Mouse (Mus musculus): ENCODE measurements around the gene Cux1. TPM values are rescaled to one million over a fixed set of nuclear protein-coding genes. Genes with fewer than 3 reads are reported as not detected.

The Cux1 gene
- polyA plus RNA-seq, 1 experiment from 2014 or later = 117 TPM

GRCm38 (mm10) chr5:136334051-136334450 is 233.2 kb downstream of the Cux1 start:
- Histone ChIP-seq H3K27me3 (ENCODE audit: control insufficient read depth, insufficient read depth, low read depth, low read length) (no peaks in the 10 kb centered on the region), H3K9ac (ENCODE audit: low read length) (no peak overlapping the region), H3K4me2 (ENCODE audit: low read depth, low read length) (no peak overlapping the region), H3K4me1 (replicated peaks; ENCODE audit: control insufficient read depth, insufficient read depth, low read length) (0 out of 2 replicates have a peak, but pooled peaks cover 3% of the 10 kb centered on the region), H3K9me3 (ENCODE audit: control insufficient read depth, low read length) (no peaks in the 10 kb centered on the region), H3K27ac (ENCODE audit: low read length) (no peak overlapping the region), H3K36me3 (ENCODE audit: control insufficient read depth, insufficient read depth, low read length) (peaks cover 21% of the 10 kb centered on the region), H3K4me3 (ENCODE audit: low read length) (no peak overlapping the region)
- no peak for ATAC-seq (ENCODE audit: low read depth)
- WGBS = 88% methylated on average over 1 of the region's 1 CpGs

- no peaks in the 10 kb centered on the region for H3K9me3 ChIP-seq (ENCODE audit: control insufficient read depth, low read length)
- 0 out of 2 replicates have a peak, but pooled peaks cover 3% of the 10 kb centered on the region for H3K4me1 ChIP-seq (replicated peaks; ENCODE audit: control insufficient read depth, insufficient read depth, low read length)
- H3K27me3 ChIP-seq (ENCODE audit: control insufficient read depth, insufficient read depth, low read depth, low read length) = no peaks in the 10 kb centered on the region
- ATAC-seq (ENCODE audit: low read depth) = no peak
- H3K4me2 ChIP-seq (ENCODE audit: low read depth, low read length) = no peak overlapping the region
- 91% methylated on average over 11 of the region's 11 CpGs for WGBS
- H3K27ac ChIP-seq (ENCODE audit: low read length) = no peak overlapping the region
- H3K4me3 ChIP-seq (ENCODE audit: low read length) = no peak overlapping the region
- H3K36me3 ChIP-seq (ENCODE audit: control insufficient read depth, insufficient read depth, low read length) = peaks cover 16% of the 10 kb centered on the region
- H3K9ac ChIP-seq (ENCODE audit: low read length) = no peak overlapping the region
These were observed 234.4 kb downstream of the Cux1 start for GRCm38 (mm10) chr5:136332786-136333462.

DNA sequence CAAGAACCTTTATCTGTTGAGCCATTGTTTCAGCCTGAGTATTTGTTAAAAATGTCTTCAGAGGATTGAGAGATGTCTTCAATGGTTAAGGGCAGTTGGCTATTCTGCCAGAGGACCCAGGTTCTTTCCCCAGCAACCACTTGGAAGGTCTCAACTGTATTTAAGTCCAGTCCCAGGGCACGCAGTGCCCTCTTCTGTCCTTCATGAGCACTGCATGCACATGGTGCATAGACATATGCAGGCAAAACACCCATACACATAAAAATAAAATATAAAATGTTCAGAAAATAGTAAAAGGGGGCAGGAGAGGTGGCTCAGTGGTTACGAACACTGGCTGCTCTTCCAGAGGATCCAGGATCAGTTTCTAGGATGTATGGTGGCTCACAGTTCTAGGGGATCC is 239.6 kb downstream of the Cux1 start:
- WGBS = 98% methylated on average over 2 of the region's 2 CpGs
- Histone ChIP-seq H3K9ac (ENCODE audit: low read length) (no peak overlapping the region), H3K27me3 (ENCODE audit: control insufficient read depth, insufficient read depth, low read depth, low read length) (no peaks in the 10 kb centered on the region), H3K9me3 (ENCODE audit: control insufficient read depth, low read length) (no peaks in the 10 kb centered on the region), H3K4me3 (ENCODE audit: low read length) (no peak overlapping the region), H3K36me3 (ENCODE audit: control insufficient read depth, insufficient read depth, low read length) (peaks cover 16% of the 10 kb centered on the region), H3K4me1 (replicated peaks; ENCODE audit: control insufficient read depth, insufficient read depth, low read length) (no peaks in the 10 kb centered on the region), H3K4me2 (ENCODE audit: low read depth, low read length) (no peak overlapping the region), H3K27ac (ENCODE audit: low read length) (no peak overlapping the region)
- ATAC-seq (ENCODE audit: low read depth) = no peak

GRCm38 (mm10) chr5:136326626-136327025 is 240.7 kb downstream of the Cux1 start:
- Histone ChIP-seq H3K36me3 (ENCODE audit: control insufficient read depth, insufficient read depth, low read length) (peaks cover 16% of the 10 kb centered on the region; the same call in 1 of the 2 replicates), H3K27ac (ENCODE audit: low read length) (no peak overlapping the region), H3K4me1 (replicated peaks; ENCODE audit: control insufficient read depth, insufficient read depth, low read length) (no peaks in the 10 kb centered on the region), H3K9me3 (ENCODE audit: control insufficient read depth, low read length) (no peaks in the 10 kb centered on the region), H3K9ac (ENCODE audit: low read length) (no peak overlapping the region), H3K4me3 (ENCODE audit: low read length) (no peak overlapping the region), H3K4me2 (ENCODE audit: low read depth, low read length) (no peak overlapping the region), H3K27me3 (ENCODE audit: control insufficient read depth, insufficient read depth, low read depth, low read length) (no peaks in the 10 kb centered on the region)
- WGBS = 84% methylated on average over 13 of the region's 13 CpGs
- no peak for ATAC-seq (ENCODE audit: low read depth)

DNA sequence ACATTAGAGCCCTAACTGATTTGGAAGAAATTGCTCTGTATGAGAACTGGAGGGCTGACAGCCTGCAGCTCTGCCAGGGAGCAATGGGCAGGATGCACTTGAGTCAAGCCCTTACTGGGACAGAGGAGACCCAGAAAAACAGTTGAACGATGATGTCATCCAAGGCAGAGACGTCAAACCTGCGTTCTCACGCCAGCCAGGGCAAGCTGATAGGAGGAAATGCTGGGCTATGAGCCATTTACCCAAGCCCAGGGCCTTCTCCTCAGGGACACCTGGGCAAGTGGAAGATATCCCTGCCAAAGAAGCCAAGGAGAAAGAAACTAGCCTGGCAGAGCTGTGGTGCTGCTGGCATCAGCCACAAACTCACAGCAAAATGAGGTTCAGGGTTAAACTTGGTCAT is 242.8 kb downstream of the Cux1 start:
- Histone ChIP-seq H3K27ac (ENCODE audit: low read length) (no peak overlapping the region), H3K4me3 (ENCODE audit: low read length) (no peak overlapping the region), H3K4me2 (ENCODE audit: low read depth, low read length) (no peak overlapping the region), H3K27me3 (ENCODE audit: control insufficient read depth, insufficient read depth, low read depth, low read length) (no peaks in the 10 kb centered on the region), H3K36me3 (ENCODE audit: control insufficient read depth, insufficient read depth, low read length) (peaks cover 21% of the 10 kb centered on the region; the same call in 1 of the 2 replicates), H3K9me3 (ENCODE audit: control insufficient read depth, low read length) (no peaks in the 10 kb centered on the region), H3K4me1 (replicated peaks; ENCODE audit: control insufficient read depth, insufficient read depth, low read length) (no peaks in the 10 kb centered on the region), H3K9ac (ENCODE audit: low read length) (no peak overlapping the region)
- ATAC-seq (ENCODE audit: low read depth) = no peak
- 52% methylated on average over 4 of the region's 4 CpGs for WGBS

DNA sequence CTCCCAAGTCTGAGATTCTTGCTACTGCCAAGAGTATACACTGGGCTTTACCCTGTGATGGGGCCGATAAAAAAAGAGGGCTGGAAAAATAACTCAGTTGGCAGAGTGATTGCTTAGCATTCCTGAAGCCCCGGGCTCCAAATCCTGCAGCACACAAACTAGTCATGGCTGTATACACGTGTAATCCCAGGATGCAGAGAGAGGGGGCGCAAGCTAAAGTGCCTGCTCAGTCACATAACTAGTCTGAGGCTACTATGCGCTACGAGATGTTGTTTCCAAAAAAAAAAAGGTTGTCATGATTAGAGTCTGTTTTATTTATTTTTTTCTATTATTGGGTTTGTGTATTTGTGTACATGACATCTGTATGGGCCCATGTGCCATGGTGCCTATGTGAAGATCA is 245.9 kb downstream of the Cux1 start:
- no peaks in the 10 kb centered on the region for H3K9me3 ChIP-seq (ENCODE audit: control insufficient read depth, low read length)
- no peak overlapping the region for H3K4me2 ChIP-seq (ENCODE audit: low read depth, low read length)
- H3K4me3 ChIP-seq (ENCODE audit: low read length) = no peak overlapping the region
- H3K9ac ChIP-seq (ENCODE audit: low read length) = no peak overlapping the region
- 68% methylated on average over 6 of the region's 6 CpGs for WGBS
- no peak for ATAC-seq (ENCODE audit: low read depth)
- no peaks in the 10 kb centered on the region for H3K4me1 ChIP-seq (replicated peaks; ENCODE audit: control insufficient read depth, insufficient read depth, low read length)
- H3K27me3 ChIP-seq (ENCODE audit: control insufficient read depth, insufficient read depth, low read depth, low read length) = no peaks in the 10 kb centered on the region
- H3K36me3 ChIP-seq (ENCODE audit: control insufficient read depth, insufficient read depth, low read length) = peaks cover 24% of the 10 kb centered on the region; the same call in 1 of the 2 replicates
- H3K27ac ChIP-seq (ENCODE audit: low read length) = no peak overlapping the region

DNA sequence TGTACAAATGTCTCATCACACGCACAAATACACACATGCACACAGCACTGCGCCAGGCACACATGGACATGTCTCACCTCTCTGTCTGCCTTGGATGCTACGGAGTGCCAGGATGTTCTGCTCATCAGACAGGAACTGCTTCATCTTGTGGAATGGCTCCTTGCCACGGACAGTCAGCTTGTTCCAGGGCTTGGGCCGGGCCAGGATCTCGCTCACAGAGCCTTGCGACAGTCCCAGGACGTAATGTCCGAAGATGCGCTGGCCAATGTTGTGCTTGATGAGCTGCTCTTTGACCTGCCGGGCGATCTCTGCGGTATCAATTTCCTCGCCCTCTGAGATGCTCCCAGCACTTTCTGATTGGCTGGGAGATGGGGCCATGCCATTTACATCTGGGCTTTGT is 254.7 kb downstream of the Cux1 start:
- H3K4me3 ChIP-seq (ENCODE audit: low read length) = no peak overlapping the region
- no peak for ATAC-seq (ENCODE audit: low read depth)
- 0 out of 2 replicates have a peak, but pooled peaks cover 4% of the 10 kb centered on the region for H3K4me1 ChIP-seq (replicated peaks; ENCODE audit: control insufficient read depth, insufficient read depth, low read length)
- peaks cover 35% of the 10 kb centered on the region for H3K36me3 ChIP-seq (ENCODE audit: control insufficient read depth, insufficient read depth, low read length)
- no peaks in the 10 kb centered on the region for H3K9me3 ChIP-seq (ENCODE audit: control insufficient read depth, low read length)
- H3K27me3 ChIP-seq (ENCODE audit: control insufficient read depth, insufficient read depth, low read depth, low read length) = no peaks in the 10 kb centered on the region
- WGBS = 85% methylated on average over 14 of the region's 14 CpGs
- H3K9ac ChIP-seq (ENCODE audit: low read length) = no peak overlapping the region
- H3K27ac ChIP-seq (ENCODE audit: low read length) = no peak overlapping the region
- no peak overlapping the region for H3K4me2 ChIP-seq (ENCODE audit: low read depth, low read length)

DNA sequence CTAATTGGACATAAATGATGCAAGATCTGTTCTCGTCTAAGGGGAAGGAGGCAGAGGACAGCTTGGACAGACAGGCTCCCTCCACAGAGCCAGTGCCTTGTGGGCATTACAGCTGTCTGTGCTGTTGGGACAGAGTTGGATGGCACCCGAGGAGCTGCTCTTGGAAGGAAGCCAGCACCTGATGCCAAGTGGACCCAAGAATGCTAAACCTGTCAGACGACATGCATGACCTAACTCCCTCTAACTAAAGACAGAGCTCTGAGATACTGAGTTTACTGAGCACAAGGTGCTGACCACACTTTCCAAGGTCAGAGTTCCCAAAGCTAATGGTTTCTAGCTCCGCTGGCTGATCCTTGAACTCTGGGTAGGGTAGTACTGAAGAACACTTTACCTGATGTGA is 255.1 kb downstream of the Cux1 start:
- H3K27ac ChIP-seq (ENCODE audit: low read length) = no peak overlapping the region
- H3K9ac ChIP-seq (ENCODE audit: low read length) = no peak overlapping the region
- WGBS = 45% methylated on average over 4 of the region's 4 CpGs
- no peaks in the 10 kb centered on the region for H3K9me3 ChIP-seq (ENCODE audit: control insufficient read depth, low read length)
- H3K4me3 ChIP-seq (ENCODE audit: low read length) = no peak overlapping the region
- H3K4me1 ChIP-seq (replicated peaks; ENCODE audit: control insufficient read depth, insufficient read depth, low read length) = 0 out of 2 replicates have a peak, but pooled peaks cover 4% of the 10 kb centered on the region
- no peak for ATAC-seq (ENCODE audit: low read depth)
- no peaks in the 10 kb centered on the region for H3K27me3 ChIP-seq (ENCODE audit: control insufficient read depth, insufficient read depth, low read depth, low read length)
- H3K36me3 ChIP-seq (ENCODE audit: control insufficient read depth, insufficient read depth, low read length) = peaks cover 38% of the 10 kb centered on the region
- H3K4me2 ChIP-seq (ENCODE audit: low read depth, low read length) = no peak overlapping the region

DNA sequence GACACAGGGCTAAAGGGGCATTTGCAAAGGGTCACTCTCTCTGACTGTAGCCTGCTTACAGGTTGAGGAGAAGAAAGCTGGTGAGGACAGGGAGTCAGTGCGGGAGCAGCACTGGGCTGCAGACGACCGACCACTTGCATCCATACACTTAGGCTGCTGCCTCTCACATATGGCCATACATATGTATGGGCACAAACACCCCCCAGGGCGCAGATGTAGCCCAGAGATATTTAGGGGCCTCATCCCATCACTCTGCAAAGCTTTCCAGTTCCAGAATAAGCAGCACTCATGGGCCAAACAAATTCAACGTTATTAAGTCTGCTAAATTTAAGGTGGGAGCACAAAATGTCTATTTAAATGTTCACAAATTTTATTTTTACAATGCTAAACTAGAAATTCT is 261.0 kb downstream of the Cux1 start:
- no peak overlapping the region for H3K4me3 ChIP-seq (ENCODE audit: low read length)
- 90% methylated on average over 5 of the region's 5 CpGs for WGBS
- no peak overlapping the region for H3K27ac ChIP-seq (ENCODE audit: low read length)
- no peaks in the 10 kb centered on the region for H3K9me3 ChIP-seq (ENCODE audit: control insufficient read depth, low read length)
- no peak overlapping the region for H3K9ac ChIP-seq (ENCODE audit: low read length)
- no peak overlapping the region for H3K4me2 ChIP-seq (ENCODE audit: low read depth, low read length)
- H3K27me3 ChIP-seq (ENCODE audit: control insufficient read depth, insufficient read depth, low read depth, low read length) = no peaks in the 10 kb centered on the region
- peaks cover 49% of the 10 kb centered on the region for H3K36me3 ChIP-seq (ENCODE audit: control insufficient read depth, insufficient read depth, low read length)
- H3K4me1 ChIP-seq (replicated peaks; ENCODE audit: control insufficient read depth, insufficient read depth, low read length) = no peaks in the 10 kb centered on the region; the same call in 1 of the 2 replicates
- no peak for ATAC-seq (ENCODE audit: low read depth)

Measured in lung, embryonic 16.5 days (tissue).